Mouse (Mus musculus) right cerebral cortex, postnatal 14 days (tissue): Measurements from ENCODE around the gene Adam8.

Experiments
- DNase-seq: peaks from one replicate; pipeline ENCODE4 v3.0.0; 2022

Adam8 gene

DNA sequence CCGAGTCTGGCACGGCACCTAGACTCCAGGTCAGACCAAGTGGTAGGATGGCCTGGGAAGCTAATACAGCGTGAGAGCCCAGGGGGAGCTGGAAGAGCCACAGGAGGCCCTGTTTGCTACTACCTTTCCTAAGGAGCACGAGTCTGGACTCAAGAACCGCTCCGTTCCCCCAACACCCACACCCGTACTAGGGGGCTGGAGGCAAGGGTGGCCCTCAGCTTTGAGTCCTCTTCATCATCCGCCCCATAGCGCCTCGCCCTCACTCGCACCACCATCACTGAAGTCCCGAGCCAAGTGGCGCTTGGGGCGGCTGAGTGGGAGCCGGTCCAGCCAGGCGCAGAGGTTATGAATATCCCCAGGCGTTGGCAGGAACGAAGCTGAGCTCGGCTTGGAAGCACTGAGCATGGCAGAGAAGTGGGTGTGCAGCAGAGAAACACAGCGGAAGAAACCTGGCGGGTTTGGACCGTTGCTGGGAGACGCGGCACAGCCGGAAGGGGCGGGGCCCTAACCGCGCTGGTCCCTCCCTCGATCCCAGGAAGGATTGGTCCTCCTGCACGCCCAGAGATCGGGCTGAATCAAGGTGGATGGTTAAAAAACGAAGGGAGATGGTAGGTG is 14.0 kb downstream of the Adam8 start, which contains the start of gene 6430531B16Rik:
Gene 6430531B16Rik (minus strand): TSS at position 478 of the 615 bp plus-strand sequence.
- peak; percentile 86 for DNase-seq

DNA sequence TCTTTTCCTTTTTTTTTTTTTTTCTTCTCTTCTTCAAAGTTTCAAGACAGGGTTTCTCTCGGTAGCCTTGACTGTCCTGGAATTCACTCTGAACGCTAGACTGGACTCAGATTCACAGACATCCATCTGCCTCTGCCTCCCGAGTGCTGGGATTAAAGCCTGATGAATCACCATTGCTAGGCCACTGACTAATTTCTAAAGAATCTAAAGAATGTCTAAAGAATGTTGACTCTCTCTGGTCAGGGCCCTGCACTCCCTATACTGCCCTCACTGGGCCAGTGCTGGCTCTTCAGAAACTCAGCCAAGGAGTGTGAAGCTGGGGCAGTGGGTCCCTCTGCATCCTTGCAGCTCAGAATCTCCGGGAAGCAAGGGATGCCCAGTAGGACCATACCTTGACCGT is 16.9 kb downstream of the Adam8 start:
- DNase-seq, result no peak

DNA sequence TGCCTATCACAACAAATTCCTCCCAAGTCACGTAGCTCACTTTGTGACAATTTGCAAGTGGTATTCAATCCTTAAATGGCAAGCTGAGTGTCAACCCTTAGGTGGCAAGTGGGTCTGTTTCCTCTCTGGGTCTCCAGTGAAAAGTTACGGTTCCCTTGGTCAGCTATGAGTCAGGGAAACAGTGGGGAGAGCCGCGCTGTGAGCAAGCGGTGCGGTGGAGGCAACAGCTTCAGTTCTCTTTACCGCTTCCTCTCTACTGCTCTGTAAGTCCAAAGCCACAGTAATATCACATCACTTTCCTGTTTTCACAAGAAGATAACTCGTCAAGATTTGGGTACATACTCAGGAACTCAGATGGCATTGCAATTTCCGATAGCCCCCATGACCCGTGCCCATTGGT is 18.1 kb downstream of the Adam8 start:
- no peak for DNase-seq

DNA sequence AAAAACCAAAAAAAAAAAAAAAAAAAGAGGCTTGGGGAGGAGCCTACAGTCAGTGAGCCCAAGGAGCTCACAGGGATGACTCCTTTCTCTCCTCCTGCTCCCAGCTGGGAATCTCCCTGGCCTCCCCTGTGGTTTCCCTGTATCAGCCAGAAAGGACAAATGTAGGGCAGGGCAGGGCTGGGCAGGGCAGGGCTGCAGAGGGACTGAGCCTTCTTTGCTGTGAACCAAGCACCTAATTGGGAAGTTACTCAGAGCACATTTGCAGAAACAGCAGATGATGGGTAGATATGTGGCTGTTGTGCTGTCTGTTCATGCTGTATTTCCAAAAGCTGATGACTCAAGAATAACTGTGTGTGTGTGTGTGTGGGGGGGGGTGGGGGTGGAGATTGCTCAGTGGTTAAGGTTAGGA is 19.4 kb downstream of the Adam8 start:
- DNase-seq, result no peak

DNA sequence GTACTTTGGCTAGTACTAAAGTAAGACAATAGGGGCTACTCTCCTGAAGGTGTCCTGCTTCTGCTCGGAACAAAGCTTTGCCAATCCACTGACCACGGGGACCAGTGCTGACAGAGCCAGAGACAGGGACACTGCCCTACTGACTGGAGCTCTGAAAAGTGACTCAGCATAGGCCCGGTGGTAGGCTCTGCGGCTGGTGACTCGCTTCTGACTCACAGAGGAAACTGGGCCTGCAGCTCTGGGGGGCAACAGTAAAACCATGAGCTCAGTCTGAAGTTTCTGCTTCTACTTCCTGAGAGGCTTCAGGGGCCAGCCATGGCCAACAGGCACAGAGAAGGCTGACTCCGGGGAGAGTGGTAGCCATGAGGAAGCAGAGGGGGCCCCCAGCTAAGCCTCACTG is 20.9 kb downstream of the Adam8 start:
- DNase-seq, result no peak

DNA sequence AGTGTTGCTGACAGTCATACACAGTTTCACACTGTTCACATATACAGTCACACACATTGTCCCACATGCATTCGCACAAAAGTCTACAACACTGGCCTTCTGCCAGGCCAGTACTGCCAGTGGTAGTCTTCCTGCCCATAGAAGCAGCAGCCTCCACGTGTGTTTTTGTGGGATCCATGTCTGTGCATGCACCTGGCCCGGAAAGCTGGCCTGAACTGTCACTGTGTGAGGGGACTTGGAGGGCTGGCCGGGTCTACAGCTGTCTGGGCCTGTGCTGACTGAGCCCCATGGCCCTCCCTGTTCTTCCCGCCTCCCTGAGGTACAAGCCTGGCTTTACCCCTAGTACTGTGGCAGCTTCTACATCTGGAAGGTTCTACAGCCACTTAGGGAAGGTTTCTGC is 21.4 kb downstream of the Adam8 start:
- no peak for DNase-seq

DNA sequence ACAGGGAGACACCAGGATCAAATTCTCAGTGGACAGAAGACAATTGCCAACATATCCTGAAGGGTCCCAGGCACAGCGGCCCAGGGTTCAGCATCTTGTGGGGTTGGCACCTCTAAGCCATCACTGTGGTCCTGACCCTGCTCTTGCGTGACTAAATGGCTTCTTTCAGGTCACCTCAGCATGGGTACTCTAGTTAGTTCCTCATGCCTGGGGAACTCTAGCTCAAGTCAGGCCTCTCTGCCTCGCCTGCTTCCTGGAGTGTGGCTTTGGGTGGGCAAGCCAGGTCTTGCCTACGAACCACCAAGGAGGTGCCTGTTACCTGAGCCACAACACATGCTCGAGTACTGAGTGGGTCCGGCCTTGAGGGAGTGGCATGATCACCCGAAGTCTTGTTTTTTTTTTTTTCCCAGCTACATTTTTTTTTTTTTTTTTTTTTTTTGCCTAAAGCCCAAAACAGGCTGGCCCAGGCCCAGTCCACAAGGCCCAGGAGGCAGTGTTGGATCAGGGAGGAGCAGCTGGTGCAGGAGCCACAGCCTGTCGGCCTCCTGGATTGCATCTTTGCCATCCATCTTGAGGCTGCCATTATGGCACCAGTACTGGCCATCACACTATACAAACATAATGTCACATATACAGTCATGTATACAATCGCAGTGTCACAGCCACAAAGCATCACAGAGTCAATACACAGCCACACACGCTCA is 22.0 kb downstream of the Adam8 start:
- DNase-seq, result no peak

DNA sequence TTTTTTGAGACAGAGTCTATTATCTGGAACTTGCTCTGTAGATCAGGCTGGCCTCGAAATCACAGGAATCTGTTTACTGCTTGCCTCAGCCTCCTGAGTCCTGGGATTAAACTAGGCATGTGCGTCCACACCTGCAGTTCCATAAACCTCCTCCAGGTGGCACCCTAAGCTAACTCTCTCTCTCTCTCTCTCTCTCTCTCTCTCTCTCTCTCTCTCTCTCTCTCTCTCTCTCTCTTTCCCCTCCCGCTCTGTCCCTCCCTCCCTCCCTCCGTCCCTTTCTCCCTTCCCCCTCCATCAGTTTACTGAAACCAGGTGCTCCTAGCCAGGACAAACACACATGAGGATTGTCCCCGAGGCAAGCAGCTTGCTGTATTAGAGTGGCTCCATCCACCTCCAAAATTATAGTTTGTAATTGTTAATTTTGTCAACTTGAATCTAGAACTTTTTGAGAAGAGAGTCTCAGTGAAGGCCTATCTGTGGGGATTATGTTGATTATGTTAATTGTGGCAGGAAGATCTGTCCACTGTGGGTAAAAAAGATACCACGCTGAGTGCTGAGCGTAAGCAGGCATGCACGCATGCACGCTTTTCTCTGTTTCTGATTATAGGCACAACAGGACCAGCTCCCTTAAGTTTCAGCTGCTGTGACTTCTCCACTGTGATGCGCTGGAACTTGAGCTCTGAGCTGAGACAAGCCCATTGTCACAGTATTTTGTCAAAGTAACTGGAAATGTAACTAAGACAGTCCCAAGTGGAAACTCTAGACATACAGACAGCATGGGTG is 22.8 kb downstream of the Adam8 start:
- peak; percentile 92 for DNase-seq

DNA sequence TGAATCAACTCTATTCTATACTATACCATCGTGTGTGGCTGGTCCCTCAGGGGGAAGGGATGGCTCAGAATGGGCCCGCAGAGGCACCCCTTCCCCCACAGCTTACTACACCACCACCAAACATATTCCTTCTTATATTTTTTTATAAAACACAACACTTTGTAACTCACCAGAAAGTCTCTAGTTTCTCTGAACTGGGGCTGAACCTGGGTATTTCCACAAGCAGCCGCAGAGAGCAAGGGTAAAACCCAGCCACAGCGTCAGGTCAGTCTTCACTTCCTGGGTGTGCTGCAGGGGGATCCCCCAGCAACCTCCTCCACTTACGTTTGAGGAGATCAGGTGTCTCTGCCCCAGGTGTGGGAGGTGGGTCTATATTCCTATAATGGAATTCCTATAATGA is 23.9 kb downstream of the Adam8 start:
- no peak for DNase-seq

DNA sequence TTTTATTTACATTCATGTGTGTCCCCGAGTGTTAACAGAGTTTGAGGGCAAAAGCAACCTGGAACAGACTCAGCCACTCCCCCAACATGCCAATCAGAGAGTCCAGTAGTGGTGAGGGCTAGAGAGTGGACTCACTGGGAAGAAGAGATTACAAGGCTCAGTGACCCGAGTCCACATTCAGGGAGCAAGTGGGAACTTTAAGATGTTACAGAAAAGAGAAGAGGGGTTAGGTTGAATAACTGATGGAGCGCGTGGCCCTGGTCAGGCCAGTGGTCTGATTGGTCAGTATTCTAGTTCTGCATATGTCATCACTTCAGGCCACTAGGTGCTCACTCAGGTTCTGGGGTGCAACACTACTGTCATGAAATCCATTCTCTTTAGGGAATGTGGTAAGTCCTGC is 25.2 kb downstream of the Adam8 start:
- DNase-seq, result no peak

DNA sequence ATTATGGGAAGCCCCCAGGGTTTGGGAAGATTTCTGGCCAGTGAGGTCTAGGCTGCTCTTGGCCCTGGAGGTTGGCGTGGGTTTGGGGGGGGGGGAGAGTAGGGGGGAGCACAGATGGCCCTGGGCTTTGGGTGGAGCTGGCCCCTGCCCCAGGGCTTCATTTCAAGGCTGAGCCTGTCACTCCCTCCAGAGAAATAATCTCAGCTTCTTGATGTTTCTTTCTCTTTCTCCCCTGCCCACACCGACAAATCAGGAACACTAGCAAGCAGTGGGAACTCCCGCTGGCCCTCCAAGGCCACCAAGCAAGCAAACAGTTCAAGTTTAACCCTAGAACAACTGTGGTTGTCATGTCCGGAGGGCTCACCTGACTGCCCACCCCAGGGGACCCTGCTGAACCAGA is 28.5 kb downstream of the Adam8 start:
- no peak for DNase-seq

DNA sequence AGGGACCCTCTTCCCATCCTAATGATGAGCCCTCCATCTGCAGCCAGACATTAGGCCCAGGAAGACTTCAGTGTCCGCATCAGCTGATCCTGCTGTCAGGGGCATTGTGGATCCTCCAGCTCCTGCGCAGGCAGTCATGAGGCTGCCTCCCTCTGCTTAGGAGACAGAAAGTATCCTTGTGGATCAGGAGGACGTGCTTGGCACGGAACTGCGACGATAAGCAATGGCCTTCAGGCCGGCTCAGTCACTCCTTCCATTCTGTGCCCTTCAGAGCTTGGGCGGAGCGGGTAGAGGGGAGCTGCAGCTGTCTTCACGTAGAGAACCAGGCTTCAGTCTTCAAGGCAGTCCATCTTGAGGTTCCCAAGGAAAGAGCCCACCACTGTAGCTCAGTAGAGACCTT is 31.2 kb downstream of the Adam8 start:
- DNase-seq, result no peak

DNA sequence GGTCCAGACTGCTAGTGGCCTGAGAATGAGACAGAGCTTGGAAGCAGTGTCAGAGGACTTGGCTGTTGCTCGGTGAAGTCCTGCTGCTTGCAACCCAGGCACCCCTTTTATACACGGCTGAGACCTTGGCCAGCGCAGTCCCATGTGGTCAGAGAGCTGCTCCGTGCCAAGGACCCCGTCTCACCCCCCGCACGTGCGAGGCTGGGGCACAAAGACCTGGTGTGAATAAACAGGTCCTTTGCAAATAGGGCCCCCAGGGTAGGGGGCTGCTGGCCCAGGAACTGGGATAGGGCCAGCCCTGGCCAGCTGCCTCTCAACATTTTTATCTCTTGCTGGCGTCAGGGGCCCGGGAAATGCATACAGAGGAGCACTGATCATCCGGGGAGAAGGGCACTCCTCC is 34.4 kb downstream of the Adam8 start:
- DNase-seq, result no peak

DNA sequence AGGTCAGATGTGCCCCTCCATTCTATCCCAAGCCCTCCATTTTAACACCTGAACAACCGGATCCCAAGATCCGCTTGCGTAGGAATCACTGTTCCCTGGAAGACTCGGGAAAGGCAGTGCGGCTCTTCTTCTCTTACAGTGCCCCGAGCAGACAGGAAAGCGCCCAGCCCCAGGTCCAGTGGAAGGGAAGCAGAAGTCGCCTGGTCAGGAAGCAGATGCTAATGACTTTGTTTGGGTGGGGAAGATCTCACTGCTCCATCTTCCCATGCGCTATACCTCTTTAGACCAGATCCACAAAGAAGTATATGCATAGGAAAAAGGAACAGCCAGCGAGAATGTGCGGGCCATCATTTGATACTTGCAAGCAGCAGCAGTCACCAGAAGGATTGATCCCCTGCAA is 34.9 kb downstream of the Adam8 start:
- DNase-seq, result no peak

DNA sequence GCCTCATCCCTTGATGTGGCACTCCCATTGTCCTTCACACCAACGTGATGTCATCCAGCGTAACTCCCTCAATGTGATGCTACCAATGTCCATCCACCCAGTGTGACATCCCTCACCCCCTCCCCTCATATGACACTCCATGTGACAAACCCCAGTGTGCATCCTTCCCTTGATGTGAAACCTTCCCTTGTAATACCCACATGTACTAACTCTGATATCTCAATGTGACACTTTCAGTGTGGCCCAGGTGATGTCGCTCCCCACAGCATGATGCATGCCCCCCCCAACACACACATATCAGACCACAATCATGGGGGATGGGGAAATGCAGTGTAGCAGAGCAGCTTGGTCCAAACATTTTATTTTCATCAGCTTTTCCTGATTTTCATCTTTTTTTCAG is 35.7 kb downstream of the Adam8 start:
- DNase-seq, result no peak

DNA sequence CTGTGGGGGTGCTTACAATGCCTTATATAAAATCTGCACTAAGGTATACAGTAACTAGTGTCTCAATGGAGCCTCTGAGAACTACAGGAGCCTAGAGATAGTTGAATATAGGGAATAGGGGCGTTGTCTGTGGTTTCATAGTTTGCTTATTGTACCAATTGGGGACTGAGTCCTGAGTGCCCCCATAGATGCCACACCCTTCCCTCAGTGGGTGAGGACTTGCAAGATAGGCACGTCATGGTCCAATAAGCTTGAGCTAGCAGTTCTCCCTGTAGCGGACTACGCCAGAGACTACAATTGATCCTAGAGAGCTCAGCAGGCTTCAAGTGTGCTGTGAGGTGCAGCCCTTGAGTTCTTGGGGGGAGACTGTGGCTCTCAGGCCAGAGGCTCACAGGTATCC is 36.9 kb downstream of the Adam8 start:
- DNase-seq, result no peak

DNA sequence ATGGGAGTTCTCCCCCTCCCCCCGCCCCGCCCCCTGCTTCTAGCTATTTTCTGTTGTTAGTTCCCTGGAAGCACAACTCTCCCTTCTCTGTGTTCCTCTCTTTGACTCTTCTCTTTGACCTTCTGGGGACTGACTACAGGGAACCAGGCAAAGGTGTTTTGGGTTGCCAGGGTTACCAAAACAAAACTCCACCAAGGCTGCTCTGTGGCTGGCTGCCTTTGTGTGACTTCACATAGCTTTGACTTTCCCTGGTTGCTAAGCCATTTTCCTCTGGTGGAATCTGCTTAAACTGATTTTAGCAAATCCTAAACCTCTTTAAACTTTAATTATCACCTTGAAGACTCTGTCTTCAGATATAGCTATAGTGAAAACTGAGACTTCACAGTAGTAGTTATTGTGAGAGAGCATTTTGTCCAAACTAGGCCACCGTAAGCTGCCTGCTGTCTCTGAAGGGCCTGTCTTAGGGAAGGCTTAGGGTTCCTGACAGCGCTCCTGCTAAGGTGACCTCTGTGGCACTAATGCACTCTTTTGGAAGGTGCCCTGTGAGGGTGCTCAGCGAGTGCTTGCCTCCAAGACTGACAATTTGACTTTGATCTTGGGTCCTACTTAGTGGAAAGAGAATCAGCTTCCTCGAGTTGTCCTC is 40.2 kb downstream of the Adam8 start:
- no peak for DNase-seq

DNA sequence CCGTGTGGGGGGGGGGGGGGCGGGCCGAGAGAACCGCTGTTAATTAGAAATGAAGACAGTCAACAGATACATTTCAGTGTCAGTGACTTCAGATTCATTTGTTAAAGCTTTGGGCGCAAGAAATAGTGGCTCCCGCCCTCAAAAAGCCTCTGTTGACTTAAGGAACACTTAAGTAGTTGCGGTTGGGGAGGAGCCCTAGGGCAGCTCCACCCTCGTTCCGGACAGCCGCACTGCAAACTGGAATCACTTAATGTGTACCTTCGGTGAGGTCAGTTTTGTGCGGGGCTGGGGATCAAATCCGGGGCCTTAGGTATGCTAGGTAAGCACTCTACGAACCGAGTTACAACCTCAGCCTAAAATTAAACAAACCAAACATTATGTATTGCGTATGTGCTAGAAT is 41.3 kb downstream of the Adam8 start:
- no peak for DNase-seq

DNA sequence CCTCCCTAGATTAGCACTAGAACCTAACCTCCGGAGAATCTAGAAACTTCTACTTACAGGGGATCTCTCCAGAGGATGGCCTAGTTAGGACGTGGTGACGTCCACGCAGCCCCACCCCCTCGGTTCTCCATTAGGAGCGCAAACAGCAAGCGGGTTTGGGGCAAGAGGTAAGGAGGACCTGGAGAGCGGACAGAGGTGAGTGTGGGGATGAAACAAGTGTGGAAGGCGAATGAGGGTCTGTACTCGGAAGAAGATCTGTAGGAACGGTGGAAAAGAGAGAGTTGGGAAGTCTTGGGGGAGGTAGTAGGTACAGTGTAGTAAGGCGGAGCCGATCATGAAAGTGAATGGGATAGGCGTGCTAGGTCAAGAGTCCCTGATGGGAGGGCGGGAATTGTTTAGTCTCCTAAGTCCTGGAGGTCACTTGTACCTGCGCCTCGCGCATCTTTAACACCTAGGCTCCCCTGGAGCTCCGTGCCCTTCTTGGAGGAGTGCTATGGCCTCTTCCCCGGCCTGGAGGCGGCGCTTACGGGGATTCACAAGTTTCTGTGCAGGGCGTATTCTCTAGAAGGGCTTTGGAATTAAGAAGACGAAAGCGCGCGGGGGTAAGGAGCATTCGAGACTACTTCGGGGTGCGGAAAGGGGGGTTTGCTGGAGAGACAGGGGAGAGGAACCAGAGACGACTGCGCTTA is 41.9 kb downstream of the Adam8 start:
- no peak for DNase-seq

DNA sequence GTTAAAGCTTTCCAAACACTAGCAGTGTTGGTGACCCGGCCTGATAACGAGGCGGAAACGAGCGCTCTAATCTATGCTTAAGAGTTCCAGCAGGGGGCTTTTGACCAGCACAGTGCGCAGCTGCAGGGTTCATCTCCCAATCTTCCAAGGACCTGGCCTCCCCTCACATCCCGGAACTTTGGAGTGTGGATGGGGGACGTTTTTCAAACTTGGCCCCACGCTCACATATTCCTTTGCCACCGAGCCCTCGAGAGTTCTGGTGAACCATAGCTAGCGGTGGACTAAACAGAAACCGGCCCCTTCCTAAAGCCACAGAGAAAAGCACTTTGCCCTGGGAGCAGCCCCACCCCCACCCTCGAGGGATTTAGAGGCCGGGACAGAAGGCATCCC is 42.5 kb downstream of the Adam8 start:
- no peak for DNase-seq

DNA sequence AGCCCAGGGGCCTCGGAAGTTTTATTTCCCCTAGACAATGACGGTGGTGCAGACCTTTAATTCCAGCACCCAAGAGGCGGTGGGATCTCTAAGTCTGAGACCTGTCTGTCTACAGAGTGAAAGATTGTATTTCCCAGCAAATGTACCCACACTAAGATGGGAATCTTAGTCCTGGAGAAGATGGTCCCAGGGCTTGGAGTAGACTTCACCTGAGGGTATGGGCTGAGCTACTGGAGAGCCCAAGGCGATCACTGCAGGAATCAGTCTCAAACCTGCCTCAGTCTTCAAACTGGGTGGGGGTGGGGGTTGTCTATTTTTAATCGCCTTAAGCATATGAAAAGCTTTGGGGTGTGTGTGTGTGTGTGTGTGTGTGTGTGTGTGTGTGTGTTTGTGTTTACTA is 46.3 kb downstream of the Adam8 start:
- no peak for DNase-seq

DNA sequence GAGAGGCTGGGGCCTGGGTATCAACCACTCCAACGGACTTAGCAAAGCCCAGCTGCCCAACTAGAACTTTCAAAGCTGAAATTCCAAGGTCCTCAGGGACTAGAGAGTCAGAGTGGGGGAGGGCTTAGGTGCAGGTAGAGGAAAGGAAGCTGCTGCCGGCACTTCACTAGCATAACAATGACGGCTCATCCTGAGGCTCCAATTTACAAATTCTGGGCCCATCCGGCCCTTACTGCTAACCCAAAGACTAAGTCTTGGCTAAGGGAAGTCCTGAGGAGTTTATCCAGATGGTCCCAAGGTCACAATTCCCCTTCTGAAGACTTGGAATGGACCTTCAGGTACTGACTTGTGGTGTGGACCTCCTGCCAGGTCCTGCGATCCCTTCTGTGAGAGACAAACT is 46.8 kb downstream of the Adam8 start:
- no peak for DNase-seq
